Mouse (Mus musculus) adrenal gland (tissue): ENCODE results near the gene Tmem258.

Experiments
- intact Hi-C: fragments of 180-260 bp; cut with DNase I; formaldehyde crosslinking; loops from one replicate; pipeline ENCODE4 v1.15.1; 2025

The Tmem258 gene

DNA sequence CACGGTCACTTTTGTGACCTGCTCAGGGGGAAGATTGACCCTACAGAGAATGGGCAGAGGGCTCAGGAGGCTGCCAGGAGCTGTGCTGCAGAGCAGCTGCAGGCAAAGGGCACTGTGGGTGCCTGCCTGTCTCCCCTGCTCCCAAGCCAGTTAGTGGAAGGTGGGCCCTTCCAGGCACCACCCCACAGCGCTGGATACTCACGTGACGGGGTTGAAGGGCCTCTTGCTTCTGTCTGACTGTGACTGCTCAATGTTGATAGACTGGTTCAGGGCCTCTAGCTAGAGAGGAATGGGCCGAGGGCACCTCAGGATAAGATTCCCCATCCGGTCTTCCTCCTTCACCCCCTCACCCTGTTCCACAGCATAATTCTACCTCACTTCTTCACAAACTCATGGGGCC is 15.8 kb downstream of the Tmem258 start:
- intact Hi-C loops = no loop called here

DNA sequence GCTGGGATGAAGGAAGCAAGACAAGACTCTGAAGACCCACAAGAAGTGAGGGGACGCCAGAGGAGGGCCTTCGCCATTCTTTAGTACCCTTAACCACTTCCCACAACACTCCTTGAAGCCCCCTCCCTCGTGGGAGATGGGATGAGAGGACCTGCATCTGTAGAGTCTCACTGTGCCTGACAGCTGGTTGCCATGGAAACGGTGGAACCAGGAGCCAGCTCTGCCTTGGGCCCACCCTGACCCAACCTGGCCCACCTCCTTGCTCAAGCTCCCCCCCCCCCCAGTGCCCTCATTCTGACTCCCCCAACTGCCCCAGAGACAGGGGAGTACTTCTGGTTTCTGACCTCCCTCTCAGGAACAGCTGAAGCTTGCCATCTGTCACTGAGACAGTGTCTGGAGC is 17.8 kb downstream of the Tmem258 start:
- intact Hi-C loops = no loop called here

DNA sequence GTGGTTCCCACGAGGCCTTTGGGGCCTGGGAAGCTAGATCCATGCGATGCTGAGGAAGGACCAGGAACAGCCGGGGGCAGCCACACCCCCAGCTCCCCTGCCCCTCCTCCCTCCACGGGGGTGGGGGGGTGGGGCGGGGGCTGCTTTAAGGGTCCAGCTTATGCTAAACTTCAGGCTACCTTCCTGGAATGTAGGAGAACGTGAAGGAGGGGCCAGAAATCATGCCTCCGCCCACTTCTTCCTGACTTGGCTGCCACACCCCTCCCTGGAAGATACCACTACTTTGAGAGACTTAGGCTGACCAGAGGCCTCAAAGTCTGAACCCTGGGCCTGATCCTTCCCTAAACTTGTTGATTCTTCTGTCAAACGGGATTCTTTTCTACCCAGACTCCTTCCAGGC is 18.8 kb downstream of the Tmem258 start:
- intact Hi-C loops = no loop called here

DNA sequence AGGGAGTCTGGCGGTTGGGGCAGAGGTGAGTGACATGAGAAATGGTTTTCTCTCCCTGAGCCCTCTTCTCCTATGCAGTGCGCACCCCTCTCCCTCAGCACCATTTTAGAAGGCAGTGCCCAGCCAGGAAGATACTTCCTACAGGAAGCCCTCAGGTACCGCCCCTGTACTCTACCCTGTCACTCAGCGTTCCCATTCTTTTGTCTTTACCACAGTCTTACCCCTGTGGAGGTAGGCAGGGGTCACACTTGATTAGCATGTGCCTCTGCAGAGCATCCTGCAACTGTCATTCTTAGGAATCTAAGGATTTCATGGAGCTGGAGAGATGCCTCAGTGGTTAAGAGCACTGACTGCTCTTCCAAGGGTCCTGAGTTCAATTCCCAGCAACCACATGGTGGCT is 19.7 kb downstream of the Tmem258 start:
- intact Hi-C loops = no loop called here

DNA sequence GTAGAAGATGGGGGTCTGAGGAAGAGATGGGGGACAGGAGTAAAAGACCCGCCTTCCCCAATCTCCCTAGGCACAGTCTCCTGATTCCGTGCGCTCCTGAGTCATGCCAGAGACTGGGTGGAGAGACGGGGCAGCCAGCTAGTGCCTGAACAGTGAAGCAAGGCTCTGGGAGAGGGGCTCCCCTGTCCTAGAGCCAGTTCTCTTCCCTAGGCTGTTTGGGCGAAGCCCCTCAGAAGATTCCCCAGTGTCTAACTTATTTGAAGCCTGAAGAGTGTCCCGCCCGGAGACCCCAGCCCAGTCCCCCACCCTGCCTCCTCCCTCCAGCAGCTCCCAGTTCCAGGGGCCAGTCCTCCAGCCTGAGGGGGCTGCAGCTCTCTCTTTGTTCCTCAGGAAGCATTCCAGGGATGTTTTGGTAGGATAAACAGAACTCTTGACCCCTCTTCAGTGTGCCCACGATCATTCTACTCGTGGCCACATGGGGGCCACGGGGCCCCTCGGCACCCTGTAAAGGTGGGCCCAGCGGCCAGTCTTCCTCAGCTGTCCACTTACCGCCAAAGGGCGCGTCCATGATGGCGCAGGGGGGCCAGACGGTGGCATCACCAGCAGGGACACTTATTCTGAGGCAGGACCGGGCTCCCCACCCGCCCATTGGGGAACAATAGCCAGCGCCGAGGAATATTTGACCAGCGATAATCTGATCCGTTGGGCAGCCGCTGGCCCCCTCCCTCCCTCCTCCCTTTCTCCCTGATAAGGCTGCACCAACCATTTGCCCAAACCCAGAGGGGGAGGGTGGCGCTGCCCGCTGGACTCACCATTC is 21.0 kb downstream of the Tmem258 start:
- intact Hi-C loops = no loop called here

DNA sequence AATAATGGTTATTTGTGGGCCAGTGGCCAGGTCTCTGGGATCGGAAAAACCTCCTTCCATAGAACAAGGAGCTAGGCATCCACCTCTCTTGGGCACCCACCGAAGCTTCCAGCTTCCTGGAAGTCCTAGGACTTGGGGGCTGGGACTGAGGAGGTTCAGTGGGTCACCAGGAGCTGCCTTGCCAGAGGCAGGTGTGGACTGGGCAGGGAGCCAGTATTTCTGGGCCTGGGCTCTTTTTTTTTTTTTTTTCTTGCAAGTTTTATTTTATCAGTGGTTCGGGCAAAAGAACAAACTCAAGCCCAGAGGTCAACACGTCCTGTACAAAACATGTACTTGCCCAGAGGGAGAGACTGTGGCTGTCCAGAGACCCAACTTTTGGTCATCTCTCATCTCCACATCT is 22.0 kb downstream of the Tmem258 start:
- intact Hi-C loops = no loop called here

DNA sequence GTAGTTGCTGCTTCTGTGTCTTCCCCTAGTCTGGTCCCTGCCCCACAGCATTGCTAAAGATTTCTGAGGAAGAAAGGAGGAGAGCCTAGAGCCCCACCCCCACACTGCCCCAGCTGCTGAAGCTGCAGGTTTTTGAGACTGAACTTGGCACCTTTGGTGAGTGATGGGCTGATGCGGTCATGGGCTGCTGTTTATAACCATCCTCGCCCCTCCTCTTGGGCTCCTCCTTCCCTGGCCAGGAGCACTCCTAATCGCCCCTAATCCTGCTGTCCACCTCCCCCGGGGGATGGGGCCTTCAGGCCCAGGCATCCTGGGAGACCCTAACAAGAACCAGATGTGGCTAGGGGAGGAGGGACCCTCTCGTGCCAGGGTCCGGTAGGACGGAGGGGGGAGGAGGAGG is 27.2 kb downstream of the Tmem258 start:
- intact Hi-C loops = no loop called here

DNA sequence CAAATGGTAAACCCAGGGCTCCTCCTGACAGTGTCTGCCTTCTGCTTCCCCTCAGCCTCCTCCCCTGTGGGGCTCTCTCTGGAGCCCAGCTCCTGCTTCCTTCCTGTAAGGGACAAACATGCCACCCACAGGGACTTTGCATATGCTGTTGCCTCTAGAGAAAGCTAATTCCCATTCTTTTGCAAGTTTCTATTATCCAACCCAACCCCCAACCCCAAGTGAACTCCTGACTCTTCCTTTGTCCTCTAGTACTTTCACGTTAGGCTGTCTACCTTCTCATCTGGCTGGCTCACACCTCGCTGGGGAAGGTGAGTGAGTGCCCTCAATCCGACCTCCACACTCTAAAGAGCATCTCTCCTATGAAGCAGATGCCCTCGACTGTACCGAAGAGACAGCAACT is 28.1 kb downstream of the Tmem258 start:
- intact Hi-C loops = no loop called here

DNA sequence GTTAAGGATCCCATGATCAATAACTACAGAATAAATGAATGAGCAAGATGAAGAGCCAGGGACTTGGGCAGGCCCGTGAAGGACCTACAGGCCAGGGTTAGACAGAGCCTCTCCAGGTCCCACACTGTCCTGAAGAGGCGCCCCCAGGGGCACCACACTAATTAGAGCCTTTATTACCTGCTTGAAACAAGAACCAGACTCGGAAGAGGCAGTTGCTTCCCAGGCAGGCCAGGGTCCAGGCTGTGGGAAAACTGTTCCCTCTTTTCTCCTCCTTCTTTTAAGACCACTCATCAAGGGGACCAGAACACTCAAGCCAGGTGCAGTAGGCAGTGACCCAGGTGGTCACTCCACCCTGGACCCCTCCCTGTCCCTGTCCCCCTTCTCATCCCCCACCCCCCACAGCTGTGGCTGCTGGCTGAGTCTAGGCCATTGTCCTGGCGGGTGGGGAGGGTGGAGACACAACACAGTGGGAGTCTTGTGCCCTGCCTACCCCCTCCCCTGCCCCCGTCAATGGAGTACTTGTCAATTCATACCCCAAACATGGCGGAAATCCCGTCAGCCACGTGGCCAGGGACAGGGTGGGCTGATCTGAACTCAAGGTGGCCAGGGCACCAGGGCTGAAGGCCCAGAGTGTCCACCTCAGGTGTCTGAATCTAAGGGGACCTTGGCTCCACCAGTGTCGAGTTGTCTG is 28.7 kb downstream of the Tmem258 start:
- intact Hi-C loops = no loop called here

DNA sequence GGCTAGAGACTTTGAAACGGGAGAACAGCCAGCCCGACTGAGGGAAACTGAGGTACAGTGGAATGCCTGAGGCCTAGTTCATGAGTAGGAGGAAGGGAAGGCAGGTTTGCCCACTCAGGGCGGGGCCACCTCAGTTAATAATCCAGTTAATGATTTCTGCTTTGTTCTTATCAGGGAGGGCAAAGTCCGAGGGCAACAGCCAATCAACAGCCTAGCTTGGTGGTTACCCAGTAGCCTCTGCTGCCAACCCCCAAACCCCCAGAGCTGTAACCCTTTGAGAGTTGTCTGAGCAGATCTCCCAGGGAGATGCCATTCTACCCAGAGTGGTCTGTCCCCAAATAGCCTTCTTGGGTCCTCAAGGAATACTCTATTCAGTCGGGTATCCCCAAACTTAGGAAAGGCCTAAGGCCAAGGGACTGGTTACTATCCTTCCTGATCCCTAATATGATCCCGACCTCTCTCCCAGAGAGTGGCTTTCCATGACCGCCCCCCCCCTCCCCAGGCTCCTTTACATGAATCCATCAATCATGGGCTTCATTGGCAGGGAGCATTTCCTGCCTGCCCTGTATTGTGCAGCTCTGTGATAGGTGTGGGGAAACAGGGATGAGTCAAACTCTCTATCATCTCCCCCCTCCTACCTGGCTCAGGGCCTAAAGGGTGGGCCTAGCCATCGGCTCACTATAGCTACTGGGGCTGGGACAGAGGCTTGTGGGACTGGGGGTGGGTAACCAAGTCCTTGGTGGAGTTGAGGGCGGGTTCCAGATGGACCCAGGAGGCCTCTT is 32.2 kb downstream of the Tmem258 start:
- intact Hi-C loops = no loop called here

DNA sequence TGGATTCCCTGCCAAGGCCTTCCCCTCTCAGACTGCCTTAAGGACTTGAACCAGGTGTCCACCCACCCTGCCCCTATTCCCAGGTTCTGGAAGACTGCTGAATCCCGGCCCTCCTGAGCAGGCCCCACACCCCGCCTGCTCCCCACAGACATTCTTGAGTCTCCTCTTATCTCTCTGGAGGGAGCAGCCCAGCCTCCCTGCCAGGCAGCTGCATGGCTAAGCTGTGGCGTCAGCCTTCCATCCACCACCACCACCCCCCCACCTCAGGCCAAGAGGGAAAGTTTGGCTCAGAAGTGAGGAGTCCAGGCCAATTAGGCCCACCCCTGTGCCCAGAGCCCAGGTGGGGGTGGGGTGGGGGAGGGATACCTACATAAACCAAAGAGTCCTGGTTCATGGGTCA is 34.7 kb downstream of the Tmem258 start:
- intact Hi-C loops = no loop called here

DNA sequence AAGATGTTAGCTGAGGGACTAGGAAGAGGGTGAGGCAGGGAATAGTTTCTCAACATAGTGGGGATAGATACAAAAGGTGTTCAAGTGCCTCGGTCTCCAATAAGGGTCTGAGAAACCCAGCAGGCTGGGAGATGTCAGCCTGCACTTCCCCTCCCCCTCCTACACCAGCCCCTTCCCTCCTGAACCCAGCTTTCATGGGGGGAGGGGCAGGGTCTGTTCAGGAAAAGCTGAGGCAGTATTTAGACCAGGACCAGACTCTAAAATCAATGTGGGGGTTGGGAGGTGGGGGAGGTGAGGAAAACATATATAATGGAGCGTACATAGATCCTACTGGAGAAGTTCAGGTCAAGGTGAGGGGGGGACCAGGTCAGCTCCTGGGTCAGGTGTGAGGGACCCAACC is 35.6 kb downstream of the Tmem258 start:
- intact Hi-C loops = no loop called here

DNA sequence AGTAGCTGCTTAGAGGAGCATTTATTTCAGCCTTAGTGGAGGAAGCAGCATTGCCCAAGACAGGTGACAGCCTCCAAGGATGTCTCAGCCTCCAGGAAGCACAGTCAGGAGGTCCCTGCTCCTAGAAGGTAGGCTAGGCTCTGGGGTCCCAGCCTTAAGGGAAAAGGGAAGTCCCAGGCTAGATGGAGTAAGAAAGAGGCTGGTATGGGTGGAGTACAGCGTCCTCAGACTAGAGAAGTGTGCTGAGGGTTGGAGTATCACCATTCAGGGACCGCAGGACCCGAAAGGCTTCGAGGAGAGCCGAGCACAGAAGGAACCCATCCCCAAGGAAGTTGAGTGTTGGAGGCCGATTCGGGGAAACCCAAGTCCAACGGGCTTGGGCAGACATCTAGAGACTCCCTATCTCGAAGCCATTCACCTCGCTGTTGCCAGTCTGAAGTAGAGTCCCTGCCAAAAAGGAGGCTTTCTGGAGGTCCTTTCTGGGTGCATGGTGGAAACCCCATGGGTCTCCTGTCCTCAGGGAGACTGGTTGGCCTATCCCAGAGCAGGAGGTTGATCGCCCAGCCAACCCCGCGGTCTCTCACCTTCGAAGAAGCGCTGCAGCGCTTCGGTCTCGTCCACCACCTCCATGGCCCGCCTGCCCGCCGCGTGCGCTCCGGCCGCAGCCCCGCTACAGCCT is 36.3 kb downstream of the Tmem258 start:
- intact Hi-C loops = no loop called here

DNA sequence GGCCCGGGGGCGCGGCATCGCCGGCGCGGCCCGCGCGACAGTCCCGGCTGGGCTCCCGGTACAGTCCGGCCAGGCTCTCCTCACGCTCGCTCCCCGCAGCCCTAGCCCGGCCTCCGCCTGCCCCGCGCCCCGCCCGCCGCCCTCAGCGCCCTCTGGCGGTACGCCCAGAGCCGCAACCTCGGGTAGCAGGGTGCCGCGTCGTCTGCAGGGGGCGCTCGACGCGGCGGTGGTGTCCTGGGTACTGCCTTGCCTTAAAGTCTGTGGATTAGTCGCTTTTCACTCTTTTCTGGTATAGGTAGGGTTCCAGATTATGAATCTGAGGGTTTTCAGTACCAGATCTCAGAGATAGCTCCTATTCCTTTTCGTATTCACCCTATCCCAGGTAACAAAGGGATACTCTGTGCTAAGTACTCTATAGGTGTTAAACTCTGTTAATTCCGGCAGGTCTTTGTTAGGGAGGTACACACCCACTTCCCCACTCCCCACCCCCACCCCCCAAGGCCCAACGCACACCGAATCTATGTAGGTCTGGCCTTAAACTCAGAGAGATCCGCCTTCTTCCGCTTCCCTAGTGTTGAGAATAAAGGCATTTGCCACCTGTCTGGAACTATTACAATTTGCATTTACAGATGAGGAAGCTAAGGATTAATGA is 37.0 kb downstream of the Tmem258 start, which contains the start of gene Myrf:
TSS of gene Myrf (minus strand) at position 95 of the 652 bp plus-strand sequence.
- intact Hi-C loops = no loop called here

DNA sequence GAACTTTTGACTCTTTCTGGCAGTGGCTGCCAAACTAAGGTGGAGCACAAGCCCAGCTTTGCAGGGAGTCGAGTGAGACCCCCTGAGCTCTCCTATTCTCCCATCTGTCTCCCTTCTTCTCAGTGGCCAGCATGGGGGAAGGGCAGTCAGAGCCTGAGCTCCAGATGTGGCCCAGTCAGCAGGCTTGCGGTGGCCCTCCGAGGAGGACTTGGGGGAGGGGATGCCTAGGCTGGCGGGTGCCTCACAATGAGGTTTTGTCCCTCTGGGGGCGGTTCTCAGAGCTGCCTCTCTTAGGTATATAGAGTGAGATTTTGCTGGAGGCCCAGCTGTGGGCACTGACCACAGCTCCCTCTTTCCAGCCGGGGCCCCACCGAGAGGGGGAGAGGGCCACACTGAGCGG is 39.1 kb downstream of the Tmem258 start:
- intact Hi-C loops = no loop called here

DNA sequence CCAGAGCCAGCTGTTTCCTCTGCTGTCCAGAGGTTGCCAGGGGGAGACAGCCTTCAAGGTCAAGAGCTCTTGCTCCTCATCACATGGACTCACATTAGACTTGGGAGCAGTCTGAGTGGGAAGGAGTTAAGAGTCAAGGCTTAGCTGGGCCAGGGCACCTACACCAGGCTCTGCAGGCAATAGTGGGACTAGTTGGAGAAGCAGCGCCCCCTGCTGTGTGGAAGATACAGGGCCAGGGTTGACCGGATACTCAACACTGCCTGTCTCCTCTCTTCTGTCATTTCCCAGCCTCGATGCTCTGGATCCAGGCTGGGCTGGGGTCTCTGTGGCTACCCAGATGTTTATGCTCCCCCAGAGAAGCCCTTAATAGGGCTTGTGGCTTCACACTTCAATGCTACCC is 40.4 kb downstream of the Tmem258 start:
- intact Hi-C loops = no loop called here

DNA sequence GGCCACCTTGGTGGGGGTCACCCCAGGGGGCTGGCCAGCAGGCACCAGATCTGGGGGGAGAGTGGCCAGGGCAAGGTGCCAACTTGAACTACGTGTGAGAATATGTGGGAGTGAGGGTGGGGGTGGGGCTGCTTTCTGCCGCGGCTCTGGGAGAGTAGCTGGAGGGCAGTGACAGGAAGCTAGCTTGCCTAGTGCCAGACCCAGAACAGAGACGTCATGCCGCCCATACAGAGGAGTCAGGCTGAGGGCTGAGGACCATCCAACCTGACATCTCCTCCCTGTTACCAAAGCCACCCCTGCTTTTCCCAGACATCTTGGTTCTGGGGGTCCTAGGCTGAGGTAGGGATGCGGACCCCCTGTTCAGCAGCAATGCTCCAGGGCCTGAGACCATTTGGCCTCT is 43.4 kb downstream of the Tmem258 start:
- intact Hi-C loops = no loop called here

DNA sequence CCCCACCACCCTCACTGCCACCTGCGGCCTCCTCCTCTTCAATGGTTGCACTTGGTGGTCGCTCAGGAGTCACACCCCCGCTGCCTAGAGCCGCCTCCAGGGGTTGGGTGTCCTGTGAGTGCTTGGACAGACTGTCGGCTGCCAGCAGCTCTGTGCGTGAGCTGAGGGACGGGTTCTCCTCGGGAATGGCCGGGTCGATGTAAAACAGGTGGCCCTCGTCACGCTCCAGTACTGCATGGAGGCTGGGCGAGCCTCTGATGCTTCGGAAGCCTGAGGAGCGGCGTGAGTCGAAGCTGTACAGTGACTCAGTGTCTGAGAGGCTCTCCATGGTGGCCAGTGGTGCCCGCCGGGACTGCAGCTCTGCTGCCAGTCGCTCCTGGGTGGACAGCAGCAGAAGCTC is 44.3 kb downstream of the Tmem258 start:
- intact Hi-C loops = no loop called here
